Mouse (Mus musculus): Measurements from ENCODE around the gene Naa38.

DNA sequence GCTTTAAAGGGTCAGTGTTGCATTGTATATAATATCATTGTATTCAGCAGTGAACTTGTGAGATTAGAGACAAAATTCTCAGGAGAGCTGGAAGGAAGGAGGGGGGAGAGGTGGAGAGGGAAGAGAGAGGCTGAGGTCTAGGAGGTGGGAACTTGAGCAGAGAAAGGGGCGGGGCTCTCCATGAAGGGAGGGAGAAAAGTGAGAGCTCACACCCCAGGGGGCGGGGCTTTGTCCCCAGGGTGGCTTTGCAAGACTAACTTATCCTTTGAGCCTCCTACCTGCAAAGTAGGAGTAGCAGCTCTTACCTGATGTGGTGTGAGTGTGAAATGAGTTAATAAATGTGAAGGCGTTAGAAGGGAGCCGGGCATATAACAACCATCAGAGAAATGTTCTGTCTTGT lies 33.5 kb downstream of the Naa38 start:
- TF ChIP-seq CTCF (IDR thresholded peaks at IDR 0.05; ENCODE audit: control insufficient read depth, insufficient read depth, low read length) (no peak), POLR2A (IDR thresholded peaks at IDR 0.05; ENCODE audit: borderline replicate concordance, control insufficient read depth, low read depth, low read length) (no peak)
